Mouse (Mus musculus) liver, adult 2 months (tissue): ENCODE data around the gene Kcp. TPM values are rescaled to one million over a fixed set of nuclear protein-coding genes. Genes with fewer than 3 reads are reported as not detected.

Source experiments
- DNase-seq: peaks from one replicate; pipeline ENCODE4 v3.0.0-alpha.2; 2011; ENCODE audit warnings: low read depth, low spot score; ENCODE audit errors: extremely low read depth
- H3K27ac ChIP-seq: fragments of 200-500 bp; replicated peaks from 2 replicates; pipeline ENCODE4 v1.5.1; 2012; ENCODE audit warnings: low read depth, mild to moderate bottlenecking, control low read depth, inconsistent platforms, low read length; ENCODE audit not compliant: insufficient read depth
- H3K27me3 ChIP-seq: fragments of 200-500 bp; 2 replicates; pipeline ENCODE4 v1.6.1; 2012; ENCODE audit warnings: mild to moderate bottlenecking, moderate library complexity, low read length, inconsistent platforms; ENCODE audit not compliant: control insufficient read depth, insufficient read depth
- H3K36me3 ChIP-seq: fragments of 200-500 bp; 2 replicates; pipeline ENCODE4 v1.6.1; 2012; ENCODE audit warnings: low read length, inconsistent platforms; ENCODE audit not compliant: control insufficient read depth, insufficient read depth
- H3K4me1 ChIP-seq: fragments of 200-500 bp; 2 replicates; pipeline ENCODE4 v1.6.1; 2011; ENCODE audit warnings: low read length; ENCODE audit not compliant: control insufficient read depth, insufficient read depth
- H3K4me3 ChIP-seq: fragments of 200-500 bp; 2 replicates; pipeline ENCODE4 v1.5.1; 2011; ENCODE audit warnings: low read depth, mild to moderate bottlenecking, control low read depth, low read length, moderate library complexity; ENCODE audit not compliant: insufficient read depth
- H3K79me2 ChIP-seq: fragments of 200-500 bp; 2 replicates; pipeline ENCODE4 v1.6.1; 2012; ENCODE audit warnings: inconsistent platforms, mild to moderate bottlenecking, low read length, moderate library complexity; ENCODE audit not compliant: control insufficient read depth, insufficient read depth
- H3K9ac ChIP-seq: fragments of 200-500 bp; 2 replicates; pipeline ENCODE4 v1.6.1; 2012; ENCODE audit warnings: low read depth, mild to moderate bottlenecking, control low read depth, inconsistent platforms, low read length
- CTCF ChIP-seq: fragments of 200-500 bp; IDR thresholded peaks from 2 replicates; pipeline ENCODE4 v1.5.1; 2011; ENCODE audit warnings: low read depth, low read length, control low read depth
- POLR2A ChIP-seq: fragments of 200-500 bp; IDR thresholded peaks from 2 replicates; pipeline ENCODE4 v1.6.1; 2011; ENCODE audit warnings: low read length, control low read depth; ENCODE audit not compliant: insufficient read depth; ENCODE audit errors: extremely low read depth
- WGBS: fragments of 180-500 bp; shearing (Covaris S2); methylation state at CpG from one replicate; pipeline ENCODE4 v1.1.7; 2018; 5-methylcytosine and 5-hydroxymethylcytosine counted together
- polyA plus RNA-seq: library from polyadenylated mRNA; depleted of rRNA; stranded (reverse); fragments of >200 nt; gene quantifications from 2 replicates; pipeline ENCODE4 v1.2.3, GENCODE M21; 2012
- total RNA-seq: library from RNA; depleted of rRNA; stranded (reverse); fragments of >200 nt; gene quantifications from 2 replicates; pipeline ENCODE4 v1.2.3, GENCODE M21; 2014

The Kcp gene
- total and polyA plus RNA-seq, 2 experiments = 1.8 to 10.2 TPM

GRCm38 (mm10) chr6:29526281-29527251 lies 18.8 kb upstream of the Kcp start, which contains the start of gene Irf5:
Gene Irf5 (plus strand): TSS chr6:29526625.
- Histone ChIP-seq H3K36me3 (no peaks in the 10 kb centered on the region), H3K4me1 (peaks cover 21% of the 10 kb centered on the region), H3K9ac (peak within 1 kb of the TSS; percentile 89), H3K4me3 (peak within 1 kb of the TSS; percentile 77), H3K79me2 (0 out of 2 replicates have a peak, but pooled peaks cover 2% of the 10 kb centered on the region), H3K27ac (peak within 1 kb of the TSS; percentile 53), H3K27me3 (no peaks in the 10 kb centered on the region)
- under 1% methylated on average over 94 of the region's 96 CpGs for WGBS
- DNase-seq = no peak
- no peak for TF ChIP-seq CTCF
- TF ChIP-seq POLR2A = 0 out of 2 replicates have a peak, but pooled peaks have one; percentile 37

GRCm38 (mm10) chr6:29525256-29525655 lies 17.5 kb upstream of the Kcp start:
- DNase-seq = no peak
- no peaks in the 10 kb centered on the region for H3K36me3 ChIP-seq
- no peak overlapping the region for H3K27ac ChIP-seq
- 0 out of 2 replicates have a peak, but pooled peaks cover 2% of the 10 kb centered on the region for H3K79me2 ChIP-seq
- H3K4me3 ChIP-seq = no peak overlapping the region
- peaks cover 21% of the 10 kb centered on the region for H3K4me1 ChIP-seq
- no peak overlapping the region for H3K9ac ChIP-seq
- WGBS = 77% methylated on average over 6 of the region's 6 CpGs
- H3K27me3 ChIP-seq = no peaks in the 10 kb centered on the region
- TF ChIP-seq POLR2A = no peak
- peak; percentile 51; the same call in 1 of the 2 replicates for TF ChIP-seq CTCF

- DNase-seq = no peak
Observed at GRCm38 (mm10) chr6:29524034-29524489, 16.3 kb upstream of the Kcp start.

GRCm38 (mm10) chr6:29523301-29524033 lies 15.7 kb upstream of the Kcp start:
- 0 out of 2 replicates have a peak, but pooled peaks cover 2% of the 10 kb centered on the region for H3K79me2 ChIP-seq
- peak overlapping the region; percentile 91 for H3K27ac ChIP-seq
- peaks cover 21% of the 10 kb centered on the region for H3K4me1 ChIP-seq
- H3K9ac ChIP-seq = peak overlapping the region; percentile 19; the same call in 1 of the 2 replicates
- WGBS = 58% methylated on average over 12 of the region's 12 CpGs
- peak; percentile 88 for DNase-seq
- H3K27me3 ChIP-seq = no peaks in the 10 kb centered on the region
- H3K36me3 ChIP-seq = no peaks in the 10 kb centered on the region
- H3K4me3 ChIP-seq = no peak overlapping the region
- TF ChIP-seq POLR2A = no peak
- TF ChIP-seq CTCF = no peak

More at GRCm38 (mm10) chr6:29524034-29524489, 16.3 kb upstream of the Kcp start:
- 0 out of 2 replicates have a peak, but pooled peaks cover 2% of the 10 kb centered on the region for H3K79me2 ChIP-seq
- no peak overlapping the region for H3K9ac ChIP-seq
- H3K27me3 ChIP-seq = no peaks in the 10 kb centered on the region
- TF ChIP-seq POLR2A = no peak
- no peak for TF ChIP-seq CTCF
- H3K4me3 ChIP-seq = no peak overlapping the region
- H3K36me3 ChIP-seq = no peaks in the 10 kb centered on the region
- peak overlapping the region; percentile 91 for H3K27ac ChIP-seq
- peaks cover 21% of the 10 kb centered on the region for H3K4me1 ChIP-seq
- 58% methylated on average over 6 of the region's 6 CpGs for WGBS

- peak overlapping the region; percentile 91 for H3K27ac ChIP-seq
- peak; percentile 92 for DNase-seq
- WGBS = 41% methylated on average over 6 of the region's 6 CpGs
- 0 out of 2 replicates have a peak, but pooled peaks cover 2% of the 10 kb centered on the region for H3K79me2 ChIP-seq
- H3K9ac ChIP-seq = peak overlapping the region; percentile 19; the same call in 1 of the 2 replicates
- H3K4me3 ChIP-seq = no peak overlapping the region
- no peak for TF ChIP-seq POLR2A
- TF ChIP-seq CTCF = no peak
- peaks cover 21% of the 10 kb centered on the region for H3K4me1 ChIP-seq
- no peaks in the 10 kb centered on the region for H3K36me3 ChIP-seq
- no peaks in the 10 kb centered on the region for H3K27me3 ChIP-seq
Observed at GRCm38 (mm10) chr6:29522626-29523300, 15.0 kb upstream of the Kcp start.
